Mouse (Mus musculus) heart, adult 8-10 months (tissue): ENCODE results near the gene Ints12. TPM values are rescaled to one million over a fixed set of nuclear protein-coding genes. Genes with fewer than 3 reads are reported as not detected.

Source experiments
- DNase-seq: peaks from one replicate; pipeline ENCODE4 v3.0.0; 2022; ENCODE audit warnings: low spot score
- total RNA-seq, 4 experiments: library from RNA; stranded (reverse); gene quantifications; 2 replicates each; pipeline ENCODE4 v1.2.4; 2022

Ints12 gene
- total RNA-seq, 4 experiments from 2014 or later = 7.8 to 8.7 (median 8.4) TPM

- DNase-seq = no peak
Measured at GRCm38 (mm10) chr3:133144511-133145147, 53.0 kb downstream of the Ints12 start.

- DNase-seq = no peak
Measured at GRCm38 (mm10) chr3:133151629-133152028, 60.0 kb downstream of the Ints12 start.

- DNase-seq = no peak
Measured at GRCm38 (mm10) chr3:133152831-133153230, 61.2 kb downstream of the Ints12 start.

GRCm38 (mm10) chr3:133153629-133154028, 62.0 kb downstream of the Ints12 start:
- DNase-seq = no peak

GRCm38 (mm10) chr3:133154683-133155082, 63.0 kb downstream of the Ints12 start:
- DNase-seq = no peak

- DNase-seq = no peak
Measured at GRCm38 (mm10) chr3:133158260-133158659, 66.6 kb downstream of the Ints12 start.

Other genes starting within 250 kb of the Ints12 start
- 1 to 10 TPM; 1.4 to 2.4 (median 1.9) TPM for gene Npnt, start 141.5 kb upstream of the Ints12 start, total RNA-seq
- 1 to 10 TPM; 2.8 to 3.5 (median 3.2) TPM for gene Gstcd, start 193 bp downstream of the Ints12 start, total RNA-seq
- under 1 TPM in 1 of 4 experiments, not detected in 3; 0.46 TPM for gene Arhgef38, start 143.1 kb downstream of the Ints12 start, total RNA-seq
- 100 to 1,000 TPM; 145 to 164 (median 149) TPM for gene Ppa2, start 218.3 kb downstream of the Ints12 start, total RNA-seq